Mouse (Mus musculus): ENCODE measurements around the gene Hist1h2bf. TPM values are rescaled to one million over a fixed set of nuclear protein-coding genes. Genes with fewer than 3 reads are reported as not detected.
A peak's percentile ranks its signal among the peaks of the same experiment; 100 is the strongest.
"Not testable (repeated sequence)": the region's sequence is repeated elsewhere in the genome, so short reads cannot be mapped to it uniquely, and the experiment has no call there.

Gene Hist1h2bf
- polyA plus RNA-seq, 1 experiment from 2014 or later = 12.7 TPM

DNA sequence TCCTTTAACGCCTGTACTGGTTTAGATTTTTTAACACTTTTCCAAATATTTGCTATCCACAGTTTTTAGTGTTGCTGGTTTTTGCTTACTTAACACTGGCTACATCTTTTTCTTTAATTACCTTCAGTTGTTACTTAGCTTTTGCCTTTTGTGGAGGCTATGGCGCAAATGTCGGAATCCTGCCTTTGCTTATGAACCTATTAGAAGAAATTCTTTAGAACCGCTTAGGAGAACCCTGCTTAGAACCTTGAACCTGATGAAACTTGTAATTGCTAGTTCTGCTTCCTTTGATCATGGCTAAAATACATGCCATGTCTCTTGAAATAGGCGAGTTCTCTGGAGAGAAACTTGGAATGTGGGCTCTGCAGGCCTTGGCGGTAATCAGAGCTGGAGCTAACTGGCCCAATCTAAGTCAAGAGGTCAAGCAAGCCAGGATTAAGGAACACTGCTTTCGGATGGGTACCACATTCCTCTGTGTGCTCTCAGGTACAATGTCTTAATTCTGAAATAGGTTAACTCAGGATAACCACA is 2.4 kb upstream of the Hist1h2bf start:
- DNase-seq (no peak), ATAC-seq (ENCODE audit: low read depth) (no peak)
- Histone ChIP-seq H3K9me3 (replicated peaks) (no peaks in the 10 kb centered on the region), H3K27me3 (no peaks in the 10 kb centered on the region), H3K36me3 (no peaks in the 10 kb centered on the region), H3K9ac (peak overlapping the region; percentile 83), H3K27ac (peak overlapping the region; percentile 97), H3K4me1 (replicated peaks) (peaks cover 51% of the 10 kb centered on the region), H3K4me3 (replicated peaks) (peak overlapping the region; percentile 62), H3K4me2 (peak overlapping the region; percentile 74)
- 7% methylated on average over 7 of the region's 7 CpGs for WGBS (ENCODE audit: insufficient replicate concordance)

DNA sequence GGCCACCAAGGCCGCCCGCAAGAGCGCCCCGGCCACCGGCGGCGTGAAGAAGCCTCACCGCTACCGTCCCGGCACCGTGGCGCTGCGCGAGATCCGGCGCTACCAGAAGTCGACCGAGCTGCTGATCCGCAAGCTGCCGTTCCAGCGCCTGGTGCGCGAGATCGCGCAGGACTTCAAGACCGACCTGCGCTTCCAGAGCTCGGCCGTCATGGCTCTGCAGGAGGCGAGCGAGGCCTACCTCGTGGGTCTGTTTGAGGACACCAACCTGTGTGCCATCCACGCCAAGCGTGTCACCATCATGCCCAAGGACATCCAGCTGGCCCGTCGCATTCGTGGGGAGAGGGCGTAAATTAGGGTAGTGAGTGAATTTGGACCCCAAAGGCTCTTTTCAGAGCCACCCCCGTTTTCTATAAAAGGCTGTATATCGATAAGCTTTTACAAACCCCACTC is 1.9 kb upstream of the Hist1h2bf start:
- Histone ChIP-seq H3K4me2 (peak overlapping the region; percentile 74), H3K9ac (peak overlapping the region; percentile 83), H3K4me3 (replicated peaks) (peak overlapping the region; percentile 62), H3K4me1 (replicated peaks) (peaks cover 47% of the 10 kb centered on the region), H3K27ac (peak overlapping the region; percentile 97)
- under 1% methylated on average over 11 of the region's 40 CpGs for whole genome bisulfite sequencing (ENCODE audit: insufficient replicate concordance)
- ATAC-seq (ENCODE audit: low read depth); H3K27me3 ChIP-seq; H3K36me3 ChIP-seq; H3K9me3 ChIP-seq (replicated peaks); DNase-seq: not testable (repeated sequence)

DNA sequence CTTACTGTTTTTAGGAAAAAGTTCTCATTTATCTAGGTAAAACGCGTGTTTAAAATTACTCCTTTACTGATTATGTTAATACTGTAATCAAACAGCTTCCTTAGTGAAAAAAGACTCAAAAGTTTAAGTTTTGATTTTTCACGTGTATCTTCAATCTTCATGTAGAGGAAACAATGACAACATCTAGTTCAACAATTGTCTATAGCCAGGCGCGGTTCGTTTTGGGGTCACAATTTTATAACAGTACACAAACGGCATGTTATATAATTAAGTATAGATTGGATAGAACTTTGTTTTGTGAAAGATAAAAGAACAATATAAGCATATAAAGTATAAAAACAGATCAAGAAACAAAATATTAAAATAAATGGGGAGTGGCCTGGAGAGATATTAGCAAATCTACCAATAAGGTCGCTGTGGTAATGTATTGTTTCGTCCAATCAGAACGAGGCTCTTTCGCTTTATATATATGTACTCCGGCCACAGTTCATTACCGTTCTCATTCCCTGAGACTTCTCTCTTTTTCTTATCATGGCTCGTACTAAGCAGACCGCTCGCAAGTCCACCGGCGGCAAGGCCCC is 1.4 kb upstream of the Hist1h2bf start, which contains the start of gene Hist1h3d:
TSS of gene Hist1h3d (plus strand) at position 493 of the 581 bp plus-strand sequence.
- no peaks in the 10 kb centered on the region for H3K36me3 ChIP-seq
- no peaks in the 10 kb centered on the region for H3K9me3 ChIP-seq (replicated peaks)
- under 1% methylated on average over 18 of the region's 18 CpGs for WGBS (ENCODE audit: insufficient replicate concordance)
- H3K4me1 ChIP-seq (replicated peaks) = peaks cover 43% of the 10 kb centered on the region
- H3K9ac ChIP-seq = peak within 1 kb of the TSS; percentile 83
- peak within 1 kb of the TSS; percentile 74 for H3K4me2 ChIP-seq
- H3K4me3 ChIP-seq (replicated peaks) = peak within 1 kb of the TSS; percentile 62
- H3K27ac ChIP-seq = peak within 1 kb of the TSS; percentile 97
- no peaks in the 10 kb centered on the region for H3K27me3 ChIP-seq
- ATAC-seq (ENCODE audit: low read depth) (peak; percentile 29), DNase-seq (peak; percentile 83)

DNA sequence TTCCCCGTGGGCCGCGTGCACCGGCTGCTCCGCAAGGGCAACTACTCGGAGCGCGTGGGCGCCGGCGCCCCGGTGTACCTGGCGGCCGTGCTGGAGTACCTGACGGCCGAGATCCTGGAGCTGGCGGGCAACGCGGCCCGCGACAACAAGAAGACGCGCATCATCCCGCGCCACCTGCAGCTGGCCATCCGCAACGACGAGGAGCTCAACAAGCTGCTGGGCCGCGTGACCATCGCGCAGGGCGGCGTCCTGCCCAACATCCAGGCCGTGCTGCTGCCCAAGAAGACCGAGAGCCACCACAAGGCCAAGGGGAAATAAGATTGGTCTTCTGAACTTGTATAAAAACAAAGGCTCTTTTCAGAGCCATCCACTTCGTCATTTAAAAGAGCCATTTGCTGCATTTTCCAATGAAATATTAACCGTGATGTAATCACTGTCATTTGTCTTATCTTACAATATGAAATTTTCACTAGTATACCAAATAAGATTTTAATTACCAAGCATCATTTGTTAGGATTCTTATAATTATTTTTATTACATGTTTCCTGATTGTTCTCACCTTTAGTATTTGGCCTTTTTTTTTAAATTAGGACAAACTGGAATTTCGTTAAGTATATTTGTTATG is 662 bp upstream of the Hist1h2bf start:
- H3K27me3 ChIP-seq; DNase-seq; H3K9me3 ChIP-seq (replicated peaks); H3K36me3 ChIP-seq; ATAC-seq (ENCODE audit: low read depth): not testable (repeated sequence)
- Histone ChIP-seq H3K4me2 (peak overlapping the region; percentile 59), H3K27ac (peak overlapping the region; percentile 97), H3K4me3 (replicated peaks) (peak overlapping the region; percentile 62), H3K9ac (peak overlapping the region; percentile 83), H3K4me1 (replicated peaks) (peaks cover 45% of the 10 kb centered on the region)
- WGBS (ENCODE audit: insufficient replicate concordance) = under 1% methylated on average over 11 of the region's 39 CpGs

DNA sequence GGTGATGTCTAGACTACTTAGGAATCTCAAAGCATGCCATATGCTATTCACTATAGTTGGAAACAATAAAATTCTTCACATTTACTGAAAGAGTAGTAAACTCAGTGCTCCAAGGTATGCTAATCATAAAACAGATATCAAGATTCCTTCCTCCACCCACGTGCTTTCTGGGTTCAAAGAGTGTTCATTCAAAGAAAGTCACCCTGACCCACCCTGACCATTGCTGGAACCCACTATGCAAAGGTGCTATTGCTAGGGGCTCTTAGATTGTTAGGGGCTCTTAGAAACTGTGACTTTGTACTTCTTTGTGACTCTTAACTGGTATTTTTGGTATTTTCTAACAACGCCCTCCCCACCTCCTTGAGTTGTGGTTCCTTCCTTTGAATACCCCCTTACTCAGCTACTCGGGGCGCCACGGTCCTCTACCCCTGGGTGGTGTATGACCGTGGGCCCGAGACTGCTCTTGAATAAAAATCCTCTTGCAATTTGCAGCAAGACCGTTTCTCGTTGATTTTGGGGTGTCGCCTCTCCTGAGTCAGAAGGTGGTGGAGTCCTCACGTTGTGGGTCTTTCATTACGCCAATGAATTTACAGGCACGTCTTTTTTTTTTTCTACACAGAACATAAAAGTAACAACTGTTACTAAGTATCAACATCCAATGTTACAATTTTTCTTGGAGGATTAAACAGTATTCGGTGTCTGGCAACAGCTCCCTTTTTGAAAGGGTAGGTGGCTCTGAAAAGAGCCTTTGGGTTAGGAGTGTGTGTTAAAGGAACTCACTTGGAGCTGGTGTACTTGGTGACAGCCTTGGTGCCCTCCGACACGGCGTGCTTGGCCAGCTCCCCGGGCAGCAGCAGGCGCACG is 730 bp downstream of the Hist1h2bf start:
- H3K9ac ChIP-seq = peak overlapping the region; percentile 92
- not testable (repeated sequence) for ATAC-seq (ENCODE audit: low read depth); H3K36me3 ChIP-seq; H3K27me3 ChIP-seq; DNase-seq; H3K9me3 ChIP-seq (replicated peaks)
- H3K4me3 ChIP-seq (replicated peaks) = peak overlapping the region; percentile 64
- H3K4me1 ChIP-seq (replicated peaks) = peaks cover 42% of the 10 kb centered on the region
- H3K4me2 ChIP-seq = peak overlapping the region; percentile 81
- 5% methylated on average over 20 of the region's 20 CpGs for WGBS (ENCODE audit: insufficient replicate concordance)
- peak overlapping the region; percentile 96 for H3K27ac ChIP-seq

DNA sequence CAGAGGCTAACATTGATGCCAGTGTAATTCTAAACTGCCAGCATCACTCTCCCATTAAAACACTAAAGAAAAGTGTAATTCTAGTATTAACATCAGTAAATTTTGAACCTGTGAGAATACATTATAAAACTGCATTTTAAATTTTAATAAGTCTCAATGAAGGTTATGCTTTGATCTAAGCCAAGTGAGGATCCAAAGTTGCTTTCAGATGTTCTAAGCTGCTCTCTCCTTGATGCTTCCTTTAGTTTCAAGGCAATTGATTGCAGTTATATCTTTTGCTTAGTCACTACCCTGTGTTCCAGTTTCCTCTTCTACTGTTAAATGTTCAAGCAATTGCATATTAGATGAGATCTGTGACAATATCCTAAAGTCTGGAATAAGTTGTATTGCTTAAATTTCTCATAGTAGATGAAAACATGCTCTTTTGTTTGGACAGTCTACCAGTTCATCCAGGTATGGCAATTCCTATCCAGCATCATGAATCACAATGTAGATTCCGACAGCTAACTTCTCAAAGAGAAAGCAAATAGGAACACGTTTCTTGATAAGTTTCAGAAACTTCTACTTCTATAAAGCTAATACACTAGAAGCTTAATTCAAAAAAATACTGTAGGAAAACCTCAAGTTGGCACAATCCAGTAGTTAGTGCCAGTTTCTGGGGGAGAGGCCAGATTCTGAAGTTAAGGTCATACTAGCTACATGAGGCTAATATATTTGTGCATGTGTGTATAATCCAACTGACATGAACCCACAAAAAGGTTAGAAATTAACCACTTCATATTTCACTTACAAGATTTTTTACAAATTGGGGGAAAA is 1.6 kb downstream of the Hist1h2bf start:
- Histone ChIP-seq H3K4me1 (replicated peaks) (peaks cover 42% of the 10 kb centered on the region), H3K9ac (peak overlapping the region; percentile 92), H3K9me3 (replicated peaks) (no peaks in the 10 kb centered on the region), H3K4me3 (replicated peaks) (peak overlapping the region; percentile 64), H3K27ac (peak overlapping the region; percentile 96), H3K36me3 (no peaks in the 10 kb centered on the region), H3K27me3 (no peaks in the 10 kb centered on the region), H3K4me2 (peak overlapping the region; percentile 81)
- WGBS (ENCODE audit: insufficient replicate concordance) = 30% methylated on average over 2 of the region's 2 CpGs
- DNase-seq (no peak), ATAC-seq (ENCODE audit: low read depth) (no peak)

GRCm38 (mm10) chr13:23571504-23572217 is 2.3 kb downstream of the Hist1h2bf start:
- DNase-seq (peak; percentile 64), ATAC-seq (ENCODE audit: low read depth) (peak; percentile 3; the same call in 1 of the 2 replicates)
- H3K9me3 ChIP-seq (replicated peaks); H3K27me3 ChIP-seq; H3K36me3 ChIP-seq: not testable (repeated sequence)
- Histone ChIP-seq H3K4me2 (peak overlapping the region; percentile 81), H3K4me3 (replicated peaks) (peak overlapping the region; percentile 64), H3K4me1 (replicated peaks) (peaks cover 39% of the 10 kb centered on the region), H3K9ac (peak overlapping the region; percentile 92), H3K27ac (peak overlapping the region; percentile 96)
- 1% methylated on average over 12 of the region's 34 CpGs for WGBS (ENCODE audit: insufficient replicate concordance)

GRCm38 (mm10) chr13:23571022-23571503 is 2.9 kb downstream of the Hist1h2bf start, which contains the start of the genes Hist1h2ae and Hist1h2bg:
Gene Hist1h2ae, minus strand, starts transcription at chr13:23571220.
Gene Hist1h2bg, plus strand, starts transcription at chr13:23571396.
- H3K27me3 ChIP-seq = no peaks in the 10 kb centered on the region
- H3K4me3 ChIP-seq (replicated peaks) = peak within 1 kb of the TSS; percentile 64
- no peaks in the 10 kb centered on the region for H3K9me3 ChIP-seq (replicated peaks)
- H3K27ac ChIP-seq = peak within 1 kb of the TSS; percentile 96
- DNase-seq = peak; percentile 88
- peak within 1 kb of the TSS; percentile 81 for H3K4me2 ChIP-seq
- peak within 1 kb of the TSS; percentile 92 for H3K9ac ChIP-seq
- WGBS (ENCODE audit: insufficient replicate concordance) = under 1% methylated on average over 18 of the region's 18 CpGs
- H3K36me3 ChIP-seq = no peaks in the 10 kb centered on the region
- H3K4me1 ChIP-seq (replicated peaks) = peaks cover 33% of the 10 kb centered on the region
- ATAC-seq (ENCODE audit: low read depth) = peak; percentile 78

DNA sequence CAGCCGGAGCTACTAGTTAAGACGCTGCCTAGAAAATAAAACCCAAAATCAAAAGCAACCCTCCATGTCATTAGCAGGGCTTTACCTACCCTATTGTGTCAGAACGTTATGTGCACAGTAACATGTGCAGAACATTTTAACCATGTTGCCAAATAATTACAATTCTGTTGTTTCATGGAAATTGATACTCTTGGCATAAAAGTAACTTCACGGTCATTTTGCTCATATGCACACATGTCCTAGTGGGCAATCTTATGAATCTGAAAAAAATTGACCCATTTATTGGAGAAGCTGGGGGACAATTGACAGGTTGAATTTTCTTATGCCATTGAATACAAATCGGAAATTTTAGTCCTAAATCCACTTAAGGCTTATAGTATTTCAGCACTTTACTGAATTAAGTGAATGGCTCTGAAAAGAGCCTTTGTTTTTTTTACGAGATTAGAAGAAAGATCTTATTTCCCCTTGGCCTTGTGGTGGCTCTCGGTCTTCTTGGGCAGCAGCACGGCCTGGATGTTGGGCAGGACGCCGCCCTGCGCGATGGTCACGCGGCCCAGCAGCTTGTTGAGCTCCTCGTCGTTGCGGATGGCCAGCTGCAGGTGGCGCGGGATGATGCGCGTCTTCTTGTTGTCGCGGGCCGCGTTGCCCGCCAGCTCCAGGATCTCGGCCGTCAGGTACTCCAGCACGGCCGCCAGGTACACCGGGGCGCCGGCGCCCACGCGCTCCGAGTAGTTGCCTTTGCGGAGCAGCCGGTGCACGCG is 3.6 kb downstream of the Hist1h2bf start:
- not testable (repeated sequence) for DNase-seq

More for the DNA sequence above, 3.6 kb downstream of the Hist1h2bf start:
- H3K27me3 ChIP-seq; H3K36me3 ChIP-seq; ATAC-seq (ENCODE audit: low read depth); H3K9me3 ChIP-seq (replicated peaks): not testable (repeated sequence)
- peak overlapping the region; percentile 96 for H3K27ac ChIP-seq
- under 1% methylated on average over 26 of the region's 41 CpGs for WGBS (ENCODE audit: insufficient replicate concordance)
- H3K4me2 ChIP-seq = peak overlapping the region; percentile 70
- peak overlapping the region; percentile 55 for H3K4me3 ChIP-seq (replicated peaks)
- peak overlapping the region; percentile 80 for H3K9ac ChIP-seq
- H3K4me1 ChIP-seq (replicated peaks) = peaks cover 36% of the 10 kb centered on the region
